Mouse (Mus musculus) intestine, embryonic 16.5 days (tissue): ENCODE data around the gene Bsn. TPM values are rescaled to one million over a fixed set of nuclear protein-coding genes. Genes with fewer than 3 reads are reported as not detected.

Experiments used
- ATAC-seq: fragments of 200-750 bp; cut with Nextera tagmentation; 2 replicates; pipeline ENCODE4 v1.8.0; 2017; ENCODE audit warnings: moderate TSS enrichment, moderate library complexity
- H3K27ac ChIP-seq: fragments of 300-500 bp; sonication (generic); 2 replicates; pipeline ENCODE4 v1.5.1; 2014; ENCODE audit warnings: mild to moderate bottlenecking, low read length
- H3K27me3 ChIP-seq: fragments of 300-500 bp; sonication (generic); replicated peaks from 2 replicates; pipeline ENCODE4 v1.6.1; 2014; ENCODE audit warnings: low read length, control low read depth, mixed read lengths; ENCODE audit not compliant: control insufficient read depth, insufficient read depth
- H3K36me3 ChIP-seq: fragments of 300-500 bp; sonication (generic); 2 replicates; pipeline ENCODE4 v1.6.1; 2014; ENCODE audit warnings: low read length, control low read depth; ENCODE audit not compliant: control insufficient read depth, insufficient read depth
- H3K4me1 ChIP-seq: fragments of 300-500 bp; sonication (generic); 2 replicates; pipeline ENCODE4 v1.6.1; 2014; ENCODE audit warnings: low read length, control low read depth, mixed read lengths; ENCODE audit not compliant: control insufficient read depth, insufficient read depth
- H3K4me2 ChIP-seq: fragments of 300-500 bp; sonication (generic); 2 replicates; pipeline ENCODE4 v1.6.1; 2014; ENCODE audit warnings: low read depth, low read length, control low read depth
- H3K4me3 ChIP-seq: fragments of 300-500 bp; sonication (generic); 2 replicates; pipeline ENCODE4 v1.5.1; 2014; ENCODE audit warnings: mild to moderate bottlenecking, low read length
- H3K9ac ChIP-seq: fragments of 300-500 bp; sonication (generic); 2 replicates; pipeline ENCODE4 v1.6.1; 2014; ENCODE audit warnings: low read depth, low read length
- H3K9me3 ChIP-seq: fragments of 300-500 bp; sonication (generic); 2 replicates; pipeline ENCODE4 v1.6.1; 2016; ENCODE audit warnings: low read length, control low read depth; ENCODE audit not compliant: control insufficient read depth
- WGBS: fragments of 180-500 bp; shearing (Covaris S2); extraction: QIAGEN DNeasy Blood & Tissue Kit; methylation state at CpG from one replicate; pipeline ENCODE4 v1.1.7; 2014; 5-methylcytosine and 5-hydroxymethylcytosine counted together
- polyA plus RNA-seq: library from polyadenylated mRNA; unstranded; fragments of >200 nt; fragmentation: Nextera tagmentation; extraction: Ambion mirVana; gene quantifications from 2 replicates; pipeline ENCODE4 v1.2.1, GENCODE M21; 2015

Bsn gene
- polyA plus RNA-seq, 1 experiment from 2014 or later, result 5.4 TPM

DNA sequence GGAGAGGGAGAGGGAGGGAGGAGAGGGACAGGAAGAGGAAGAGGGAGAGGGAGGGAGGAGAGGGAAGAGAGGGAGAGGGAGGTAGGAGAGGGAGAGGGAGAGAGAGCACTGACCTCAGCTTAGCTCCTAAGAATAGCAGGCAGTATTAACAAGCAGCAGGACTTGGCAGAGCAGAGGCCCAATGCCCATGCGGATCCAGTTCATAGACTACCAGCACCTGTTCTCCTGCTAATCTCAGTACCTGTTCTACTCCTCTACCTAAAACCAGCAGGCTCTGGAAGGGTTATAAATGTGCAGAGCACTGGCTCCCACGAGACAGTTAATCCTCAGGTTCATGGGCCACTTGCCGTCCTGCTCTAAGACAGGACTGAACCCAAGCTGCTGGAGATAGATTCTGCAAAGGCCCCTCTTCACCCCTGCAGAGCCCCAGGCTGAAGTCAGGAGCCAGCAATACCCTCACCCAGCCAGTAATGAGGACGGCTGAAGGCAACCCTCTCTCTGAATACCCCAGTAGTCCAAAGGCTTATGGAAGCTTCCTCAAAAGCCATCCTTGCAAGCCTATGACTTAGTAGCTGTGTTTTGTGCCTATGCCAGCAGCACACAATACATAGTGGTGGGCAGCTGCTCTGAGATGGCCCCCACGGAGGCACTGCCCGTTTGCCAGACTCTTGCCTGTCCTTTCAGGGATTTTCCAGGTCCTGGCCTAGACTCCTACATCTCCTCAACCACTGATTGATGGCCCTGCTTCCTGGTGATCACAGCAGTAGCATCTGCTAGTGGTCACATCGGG lies 116.8 kb downstream of the Bsn start:
- Histone ChIP-seq H3K4me2 (no peak overlapping the region), H3K27ac (no peak overlapping the region), H3K9me3 (no peaks in the 10 kb centered on the region), H3K9ac (0 out of 2 replicates have a peak overlapping the region, but pooled peaks have one; percentile 39), H3K36me3 (peaks cover 4% of the 10 kb centered on the region; the same call in 1 of the 2 replicates), H3K4me3 (no peak overlapping the region), H3K4me1 (peaks cover 10% of the 10 kb centered on the region), H3K27me3 (no peaks in the 10 kb centered on the region)
- 59% methylated on average over 7 of the region's 7 CpGs for WGBS
- no peak for ATAC-seq

DNA sequence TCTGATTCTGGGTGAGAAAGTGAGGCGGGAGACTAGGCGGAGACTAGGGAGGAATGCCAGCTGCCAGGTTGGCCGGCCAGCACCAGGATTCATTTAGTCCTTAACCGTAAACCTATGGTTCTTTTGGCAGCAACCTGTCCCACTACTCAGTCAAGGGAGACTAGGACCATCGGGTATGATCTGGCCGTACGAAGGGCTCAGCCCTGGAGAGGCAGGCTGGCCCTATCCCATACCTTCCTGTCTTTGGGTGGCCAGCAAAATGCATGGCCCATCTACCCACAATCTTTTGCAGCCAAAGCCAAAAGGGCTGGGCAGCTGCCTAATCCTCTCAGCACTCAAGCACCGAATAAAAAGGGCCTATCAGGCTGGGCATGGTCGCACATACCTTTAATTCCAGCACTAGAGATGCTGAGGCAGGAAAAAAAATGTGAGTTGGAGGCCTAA lies 117.7 kb downstream of the Bsn start:
- H3K4me3 ChIP-seq, result no peak overlapping the region
- H3K9ac ChIP-seq, result no peak overlapping the region
- H3K9me3 ChIP-seq, result no peaks in the 10 kb centered on the region
- no peak overlapping the region for H3K4me2 ChIP-seq
- H3K4me1 ChIP-seq, result peaks cover 5% of the 10 kb centered on the region; the same call in 1 of the 2 replicates
- H3K27ac ChIP-seq, result no peak overlapping the region
- WGBS, result 60% methylated on average over 9 of the region's 9 CpGs
- H3K36me3 ChIP-seq, result peaks cover 4% of the 10 kb centered on the region; the same call in 1 of the 2 replicates
- ATAC-seq, result no peak
- H3K27me3 ChIP-seq, result no peaks in the 10 kb centered on the region

DNA sequence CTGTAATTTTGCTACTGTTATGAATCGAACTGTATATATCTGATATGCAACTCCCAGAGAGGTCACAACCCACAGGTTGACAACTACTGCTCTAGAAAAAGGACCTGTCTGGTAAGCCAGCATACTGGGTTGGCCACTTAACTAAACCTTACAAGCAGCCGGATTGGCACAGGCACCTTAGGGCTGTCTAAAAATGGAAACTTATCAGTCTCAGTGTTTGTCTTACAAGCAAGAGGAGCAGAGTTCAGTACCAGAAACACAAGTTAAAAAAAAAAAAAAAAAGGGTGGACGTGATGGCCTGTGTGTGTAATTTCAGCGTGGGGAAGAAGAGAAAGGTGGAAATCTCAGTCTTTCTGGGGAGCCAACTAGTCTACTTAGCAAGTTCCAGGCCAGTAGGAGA lies 118.4 kb downstream of the Bsn start:
- no peak overlapping the region for H3K4me3 ChIP-seq
- no peak overlapping the region for H3K4me2 ChIP-seq
- H3K9me3 ChIP-seq, result no peaks in the 10 kb centered on the region
- 71% methylated on average over 4 of the region's 4 CpGs for WGBS
- no peak overlapping the region for H3K9ac ChIP-seq
- no peaks in the 10 kb centered on the region for H3K27me3 ChIP-seq
- H3K36me3 ChIP-seq, result peaks cover 4% of the 10 kb centered on the region; the same call in 1 of the 2 replicates
- peaks cover 5% of the 10 kb centered on the region; the same call in 1 of the 2 replicates for H3K4me1 ChIP-seq
- H3K27ac ChIP-seq, result no peak overlapping the region
- peak; percentile 49; the same call in 1 of the 2 replicates for ATAC-seq

DNA sequence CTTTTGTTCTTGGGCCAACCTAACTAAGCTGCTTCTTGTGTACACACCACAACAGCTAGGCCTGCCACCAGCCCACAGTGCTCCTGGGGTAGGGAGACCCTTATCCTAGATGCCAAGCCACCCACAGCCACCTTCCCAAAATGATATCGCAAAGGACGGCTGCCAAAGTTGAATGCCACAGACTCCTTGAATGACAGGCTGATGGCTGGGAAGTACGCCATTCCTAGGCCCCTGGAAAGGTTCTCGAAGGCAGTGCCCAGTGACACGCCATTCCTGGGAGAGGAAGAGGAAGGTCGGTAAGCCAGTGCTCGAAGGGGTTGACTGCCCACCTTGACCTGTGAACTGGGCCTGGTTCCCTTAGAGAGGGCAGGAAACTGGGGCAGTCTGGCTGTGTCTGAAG lies 120.7 kb downstream of the Bsn start:
- no peaks in the 10 kb centered on the region for H3K27me3 ChIP-seq
- peaks cover 5% of the 10 kb centered on the region; the same call in 1 of the 2 replicates for H3K4me1 ChIP-seq
- WGBS, result 91% methylated on average over 7 of the region's 7 CpGs
- H3K27ac ChIP-seq, result no peak overlapping the region
- no peaks in the 10 kb centered on the region for H3K9me3 ChIP-seq
- no peak overlapping the region for H3K4me2 ChIP-seq
- no peak for ATAC-seq
- no peak overlapping the region for H3K9ac ChIP-seq
- H3K36me3 ChIP-seq, result peaks cover 4% of the 10 kb centered on the region; the same call in 1 of the 2 replicates
- no peak overlapping the region for H3K4me3 ChIP-seq

DNA sequence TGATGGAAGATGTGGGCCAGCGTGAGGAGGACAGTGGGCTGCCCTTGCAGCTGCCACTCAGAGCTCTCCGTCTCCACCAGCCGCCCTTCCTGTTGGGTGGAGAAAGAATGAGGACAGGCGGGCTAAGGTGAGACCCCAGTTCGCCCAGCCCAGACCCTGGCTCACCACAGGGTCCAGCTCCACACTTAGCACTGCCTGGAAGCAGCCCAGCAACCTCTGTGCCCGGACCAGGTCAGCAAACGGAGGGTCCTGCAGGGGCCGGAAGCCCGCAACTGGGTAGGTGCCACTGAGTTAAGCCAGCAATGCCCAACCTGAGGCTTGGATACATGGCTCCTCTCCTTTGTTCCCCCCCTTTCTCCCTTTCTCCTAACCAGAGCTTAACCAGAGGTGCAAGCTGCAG lies 121.2 kb downstream of the Bsn start:
- no peak for ATAC-seq
- H3K27me3 ChIP-seq, result no peaks in the 10 kb centered on the region
- peaks cover 5% of the 10 kb centered on the region; the same call in 1 of the 2 replicates for H3K4me1 ChIP-seq
- no peaks in the 10 kb centered on the region for H3K9me3 ChIP-seq
- no peak overlapping the region for H3K4me3 ChIP-seq
- no peak overlapping the region for H3K9ac ChIP-seq
- H3K4me2 ChIP-seq, result no peak overlapping the region
- no peak overlapping the region for H3K27ac ChIP-seq
- peaks cover 4% of the 10 kb centered on the region; the same call in 1 of the 2 replicates for H3K36me3 ChIP-seq
- WGBS, result 90% methylated on average over 9 of the region's 9 CpGs

DNA sequence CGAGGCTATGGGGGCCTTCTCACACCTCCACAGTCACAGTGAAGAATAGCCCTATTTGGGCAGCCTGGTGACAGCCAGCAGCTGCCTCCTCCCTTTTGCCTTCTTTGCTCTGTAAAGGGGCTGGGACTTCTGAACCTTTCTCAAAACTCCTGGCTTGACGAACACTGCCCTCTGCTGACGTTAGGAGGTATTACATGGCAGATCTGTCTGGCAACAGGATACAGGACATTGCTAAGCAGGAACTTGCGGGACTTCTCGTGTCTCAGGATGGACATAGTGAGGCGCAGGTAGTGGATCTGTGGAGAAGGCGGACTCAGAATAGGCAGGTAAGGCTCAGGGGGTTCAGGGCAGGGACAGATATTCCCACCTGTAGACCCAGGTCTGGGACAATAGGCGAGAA lies 122.3 kb downstream of the Bsn start:
- Histone ChIP-seq H3K27ac (no peak overlapping the region), H3K9me3 (no peaks in the 10 kb centered on the region), H3K4me2 (no peak overlapping the region), H3K27me3 (no peaks in the 10 kb centered on the region), H3K36me3 (peaks cover 4% of the 10 kb centered on the region), H3K4me1 (peaks cover 5% of the 10 kb centered on the region; the same call in 1 of the 2 replicates), H3K4me3 (no peak overlapping the region), H3K9ac (no peak overlapping the region)
- WGBS, result 16% methylated on average over 8 of the region's 8 CpGs
- peak; percentile 34 for ATAC-seq

DNA sequence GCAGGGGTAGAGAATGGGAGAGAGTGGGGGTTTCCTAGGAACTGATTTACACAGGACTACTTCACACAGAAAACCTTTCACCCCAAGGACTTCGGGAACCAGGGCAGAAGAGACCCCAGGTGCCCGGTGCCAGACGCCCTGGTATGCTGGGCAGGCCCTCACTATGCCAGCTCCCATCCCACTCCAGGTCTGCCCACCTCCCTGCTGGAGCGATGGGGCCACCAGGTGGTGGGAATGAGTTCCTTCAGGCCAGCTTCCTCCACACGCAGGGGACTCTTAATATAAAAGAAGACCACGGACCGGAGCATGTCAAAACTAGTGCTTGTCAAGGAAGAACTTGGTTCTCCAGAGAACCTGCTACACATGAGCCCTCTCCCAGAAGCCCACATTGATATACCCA lies 123.0 kb downstream of the Bsn start:
- Histone ChIP-seq H3K27ac (no peak overlapping the region), H3K4me3 (no peak overlapping the region), H3K4me2 (no peak overlapping the region), H3K4me1 (peaks cover 3% of the 10 kb centered on the region; the same call in 1 of the 2 replicates), H3K9me3 (no peaks in the 10 kb centered on the region), H3K9ac (no peak overlapping the region), H3K36me3 (peaks cover 4% of the 10 kb centered on the region), H3K27me3 (no peaks in the 10 kb centered on the region)
- 83% methylated on average over 7 of the region's 7 CpGs for WGBS
- no peak for ATAC-seq

DNA sequence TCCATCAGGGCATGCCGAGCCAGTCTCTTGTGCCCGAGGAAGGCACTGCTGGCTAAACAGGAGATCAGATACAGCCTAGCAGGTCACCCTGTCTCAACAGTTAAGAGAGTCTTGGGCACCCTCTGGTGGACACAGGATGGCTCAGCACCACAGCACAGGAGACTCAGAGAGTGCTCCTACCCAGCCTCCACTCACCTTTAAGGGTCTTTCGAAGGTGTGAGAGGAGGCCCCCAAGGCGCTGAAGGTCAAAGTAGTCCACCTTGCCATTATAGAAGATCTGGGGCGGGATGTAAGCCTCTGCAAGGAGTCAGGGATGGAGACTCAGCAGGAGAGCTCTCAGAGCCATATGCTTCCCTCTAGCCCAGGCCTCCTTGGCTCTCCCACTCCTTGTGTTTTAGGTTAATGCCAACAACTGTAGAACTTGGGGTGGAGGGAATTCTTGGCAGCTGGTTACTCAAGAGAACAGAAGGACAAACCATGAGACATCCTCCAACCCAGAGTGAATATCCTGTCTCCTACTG lies 124.6 kb downstream of the Bsn start:
- no peak overlapping the region for H3K4me2 ChIP-seq
- H3K36me3 ChIP-seq, result no peaks in the 10 kb centered on the region; the same call in 1 of the 2 replicates
- 0 out of 2 replicates have a peak, but pooled peaks cover 2% of the 10 kb centered on the region for H3K4me1 ChIP-seq
- no peak overlapping the region for H3K4me3 ChIP-seq
- no peak overlapping the region for H3K27ac ChIP-seq
- H3K9ac ChIP-seq, result no peak overlapping the region
- no peaks in the 10 kb centered on the region for H3K9me3 ChIP-seq
- WGBS, result 37% methylated on average over 5 of the region's 5 CpGs
- peak; percentile 53; the same call in 1 of the 2 replicates for ATAC-seq
- no peaks in the 10 kb centered on the region for H3K27me3 ChIP-seq

DNA sequence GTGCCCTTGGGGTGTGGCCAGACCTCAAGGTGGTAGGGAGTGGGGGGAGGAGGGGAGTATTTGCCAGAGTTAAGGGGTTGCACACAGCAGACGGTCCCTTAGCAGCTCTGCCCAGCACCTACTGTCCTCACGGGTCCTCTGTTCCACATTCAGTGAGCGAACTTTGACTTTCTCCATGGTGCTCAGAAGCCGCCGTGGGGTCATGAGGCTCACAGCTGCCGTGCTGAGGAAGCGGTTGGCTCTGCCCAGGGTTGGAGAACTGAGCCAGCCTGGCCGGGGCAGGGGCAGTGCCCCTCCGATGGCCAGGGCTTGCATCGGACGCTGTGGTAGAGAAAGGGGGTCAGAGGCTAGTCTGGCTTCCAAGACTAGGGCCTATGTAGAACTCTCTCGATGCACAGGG lies 126.8 kb downstream of the Bsn start:
- ATAC-seq, result no peak
- Histone ChIP-seq H3K4me2 (no peak overlapping the region), H3K4me1 (0 out of 2 replicates have a peak, but pooled peaks cover 2% of the 10 kb centered on the region), H3K9ac (no peak overlapping the region), H3K27me3 (no peaks in the 10 kb centered on the region), H3K4me3 (no peak overlapping the region), H3K36me3 (peaks cover 5% of the 10 kb centered on the region), H3K27ac (no peak overlapping the region), H3K9me3 (no peaks in the 10 kb centered on the region)
- WGBS, result 84% methylated on average over 12 of the region's 12 CpGs
